Mouse (Mus musculus): ENCODE data around the gene 6030458C11Rik.

- TF ChIP-seq CTCF (IDR thresholded peaks at IDR 0.05; ENCODE audit: extremely low read depth, insufficient read depth, low read length) (no peak), POLR2A (IDR thresholded peaks at IDR 0.05; ENCODE audit: extremely low read depth, insufficient read depth, low read length) (no peak)
Measured at GRCm38 (mm10) chr15:12760747-12761146, 63.7 kb downstream of the 6030458C11Rik start.

All from cortical plate, adult 2 months (tissue).